Mouse (Mus musculus): ENCODE data around the gene D630045J12Rik.

- TF ChIP-seq CTCF (IDR thresholded peaks at IDR 0.05; ENCODE audit: control insufficient read depth, insufficient read depth, low read length): no peak
- no peak for TF ChIP-seq POLR2A (IDR thresholded peaks at IDR 0.05; ENCODE audit: borderline replicate concordance, control insufficient read depth, low read depth, low read length)
Observed at GRCm38 (mm10) chr6:38145463-38146065, 108.2 kb downstream of the D630045J12Rik start.
